Mouse (Mus musculus): ENCODE data around the gene Meiob. TPM values are rescaled to one million over a fixed set of nuclear protein-coding genes. Genes with fewer than 3 reads are reported as not detected.

Meiob gene
- total RNA-seq, 1 experiment: 0.13 TPM

GRCm38 (mm10) chr17:24860076-24860475, 56.0 kb downstream of the Meiob start:
- H3K9ac ChIP-seq (ENCODE audit: insufficient read depth, low read depth, low read length, poor library complexity, severe bottlenecking): no peak overlapping the region
- in situ Hi-C loops (cut with MboI; ENCODE audit: low sequenced_read_pairs in 2 of 2, unreplicated experiment in 2 of 2): no loop called here
- no peak for DNase-seq (ENCODE audit: low read depth, low spot score)
- H3K36me3 ChIP-seq (ENCODE audit: control insufficient read depth, insufficient read depth, low read length, poor library complexity, severe bottlenecking): peaks cover 9% of the 10 kb centered on the region; the same call in 1 of the 2 replicates
- H3K9me3 ChIP-seq (ENCODE audit: control insufficient read depth, insufficient read depth, low read depth, low read length): no peaks in the 10 kb centered on the region
- H3K27ac ChIP-seq (ENCODE audit: insufficient read depth, low read depth, low read length, poor library complexity, severe bottlenecking): no peak overlapping the region
- H3K4me3 ChIP-seq (ENCODE audit: insufficient read depth in 1 of 2, low read depth in 1 of 2, low read length in 2 of 2, poor library complexity in 1 of 2, severe bottlenecking in 1 of 2): no peak overlapping the region
- TF ChIP-seq ZNF384 (IDR thresholded peaks at IDR 0.05; ENCODE audit: low read depth, low read length): no peak
- H3K4me1 ChIP-seq (ENCODE audit: control insufficient read depth in 2 of 2, insufficient read depth in 2 of 2, low read length in 2 of 2, poor library complexity in 1 of 2): peaks cover 0 to 7% of the 10 kb centered on the region in 2 experiments; a peak in 1 of 4 replicates

- no peak overlapping the region for H3K27ac ChIP-seq (ENCODE audit: insufficient read depth, low read depth, low read length, poor library complexity, severe bottlenecking)
- no peak overlapping the region for H3K4me3 ChIP-seq (ENCODE audit: insufficient read depth in 1 of 2, low read depth in 1 of 2, low read length in 2 of 2, poor library complexity in 1 of 2, severe bottlenecking in 1 of 2)
- peaks cover 6% of the 10 kb centered on the region; the same call in 1 of the 2 replicates for H3K36me3 ChIP-seq (ENCODE audit: control insufficient read depth, insufficient read depth, low read length, poor library complexity, severe bottlenecking)
- H3K9me3 ChIP-seq (ENCODE audit: control insufficient read depth, insufficient read depth, low read depth, low read length): no peaks in the 10 kb centered on the region
- TF ChIP-seq CHD2 (IDR thresholded peaks at IDR 0.05; ENCODE audit: low read depth, low read length) (no peak), ZNF384 (IDR thresholded peaks at IDR 0.05; ENCODE audit: low read depth, low read length) (no peak), ZC3H11A (IDR thresholded peaks at IDR 0.05; ENCODE audit: borderline replicate concordance, low read depth, low read length) (no peak), HCFC1 (IDR thresholded peaks at IDR 0.05; ENCODE audit: borderline replicate concordance, insufficient read depth, low read length) (no peak), MAFK (IDR thresholded peaks at IDR 0.05; ENCODE audit: insufficient read depth, low read depth, low read length) (no peak)
- H3K4me1 ChIP-seq (ENCODE audit: control insufficient read depth in 2 of 2, insufficient read depth in 2 of 2, low read length in 2 of 2, poor library complexity in 1 of 2): peaks cover 0 to 5% of the 10 kb centered on the region in 2 experiments; a peak in 1 of 4 replicates
- no peak overlapping the region for H3K9ac ChIP-seq (ENCODE audit: insufficient read depth, low read depth, low read length, poor library complexity, severe bottlenecking)
- DNase-seq (ENCODE audit: low read depth, low spot score): no peak
- in situ Hi-C loops (cut with MboI; ENCODE audit: low sequenced_read_pairs in 2 of 2, unreplicated experiment in 2 of 2): no loop called here
Measured at GRCm38 (mm10) chr17:24861785-24862184, 57.7 kb downstream of the Meiob start.

- Histone ChIP-seq H3K36me3 (ENCODE audit: control insufficient read depth, insufficient read depth, low read length, poor library complexity, severe bottlenecking) (peaks cover 8% of the 10 kb centered on the region; the same call in 1 of the 2 replicates), H3K4me3 (ENCODE audit: insufficient read depth in 1 of 2, low read depth in 1 of 2, low read length in 2 of 2, poor library complexity in 1 of 2, severe bottlenecking in 1 of 2) (no peak within 1 kb of the TSS), H3K9ac (ENCODE audit: insufficient read depth, low read depth, low read length, poor library complexity, severe bottlenecking) (no peak within 1 kb of the TSS), H3K9me3 (ENCODE audit: control insufficient read depth, insufficient read depth, low read depth, low read length) (no peaks in the 10 kb centered on the region), H3K27ac (ENCODE audit: insufficient read depth, low read depth, low read length, poor library complexity, severe bottlenecking) (no peak within 1 kb of the TSS), H3K4me1 (ENCODE audit: control insufficient read depth in 2 of 2, insufficient read depth in 2 of 2, low read length in 2 of 2, poor library complexity in 1 of 2) (no peaks in the 10 kb centered on the region)
- DNase-seq (ENCODE audit: low read depth, low spot score): no peak
- TF ChIP-seq HCFC1 (IDR thresholded peaks at IDR 0.05; ENCODE audit: borderline replicate concordance, insufficient read depth, low read length): no peak
- no peak for TF ChIP-seq ZC3H11A (IDR thresholded peaks at IDR 0.05; ENCODE audit: borderline replicate concordance, low read depth, low read length)
- TF ChIP-seq CHD2 (IDR thresholded peaks at IDR 0.05; ENCODE audit: low read depth, low read length): no peak
- no peak for TF ChIP-seq ZNF384 (IDR thresholded peaks at IDR 0.05; ENCODE audit: low read depth, low read length)
- TF ChIP-seq MAFK (IDR thresholded peaks at IDR 0.05; ENCODE audit: insufficient read depth, low read depth, low read length): no peak
- in situ Hi-C loops (cut with MboI; ENCODE audit: low sequenced_read_pairs in 2 of 2, unreplicated experiment in 2 of 2): no loop called here
Measured at GRCm38 (mm10) chr17:24865776-24866175, 61.7 kb downstream of the Meiob start, which contains the start of gene Igfals. Gene Igfals, plus strand, starts transcription at chr17:24865997.

- in situ Hi-C loops (cut with MboI; ENCODE audit: low sequenced_read_pairs in 2 of 2, unreplicated experiment in 2 of 2): no loop called here
- H3K27ac ChIP-seq (ENCODE audit: insufficient read depth, low read depth, low read length, poor library complexity, severe bottlenecking): no peak overlapping the region
- H3K9me3 ChIP-seq (ENCODE audit: control insufficient read depth, insufficient read depth, low read depth, low read length): no peaks in the 10 kb centered on the region
- peaks cover 3% of the 10 kb centered on the region in 2 experiments; a peak in 2 of 4 replicates for H3K4me1 ChIP-seq (ENCODE audit: control insufficient read depth in 2 of 2, insufficient read depth in 2 of 2, low read length in 2 of 2, poor library complexity in 1 of 2)
- H3K4me3 ChIP-seq (ENCODE audit: insufficient read depth in 1 of 2, low read depth in 1 of 2, low read length in 2 of 2, poor library complexity in 1 of 2, severe bottlenecking in 1 of 2): no peak overlapping the region
- H3K9ac ChIP-seq (ENCODE audit: insufficient read depth, low read depth, low read length, poor library complexity, severe bottlenecking): no peak overlapping the region
- TF ChIP-seq HCFC1 (IDR thresholded peaks at IDR 0.05; ENCODE audit: borderline replicate concordance, insufficient read depth, low read length) (no peak), ZC3H11A (IDR thresholded peaks at IDR 0.05; ENCODE audit: borderline replicate concordance, low read depth, low read length) (no peak), ZNF384 (IDR thresholded peaks at IDR 0.05; ENCODE audit: low read depth, low read length) (no peak)
- H3K36me3 ChIP-seq (ENCODE audit: control insufficient read depth, insufficient read depth, low read length, poor library complexity, severe bottlenecking): peaks cover 2% of the 10 kb centered on the region; the same call in 1 of the 2 replicates
- no peak for DNase-seq (ENCODE audit: low read depth, low spot score)
Measured at GRCm38 (mm10) chr17:24867914-24868313, 63.8 kb downstream of the Meiob start.
